Mouse (Mus musculus) heart, postnatal 0 days (tissue): Measurements from ENCODE around the gene Tfb1m. TPM values are rescaled to one million over a fixed set of nuclear protein-coding genes. Genes with fewer than 3 reads are reported as not detected.

Source experiments
- ATAC-seq: fragments of 200-750 bp; cut with Nextera tagmentation; 2 replicates; pipeline ENCODE4 v1.8.0; 2017; ENCODE audit warnings: low read depth, moderate number of reproducible peaks, moderate library complexity; ENCODE audit not compliant: insufficient read depth
- DNase-seq: peaks from one replicate; pipeline ENCODE4 v3.0.0-alpha.2; 2016; ENCODE audit warnings: low spot score
- H3K27ac ChIP-seq: fragments of 300-500 bp; sonication (generic); 2 replicates; pipeline ENCODE4 v1.5.1; 2014; ENCODE audit warnings: low read depth, mild to moderate bottlenecking
- H3K27me3 ChIP-seq: fragments of 300-500 bp; sonication (generic); 2 replicates; pipeline ENCODE4 v1.6.1; 2014; ENCODE audit warnings: low read length, mixed read lengths; ENCODE audit not compliant: control insufficient read depth, insufficient read depth
- H3K36me3 ChIP-seq: fragments of 300-500 bp; sonication (generic); replicated peaks from 2 replicates; pipeline ENCODE4 v1.6.1; 2014; ENCODE audit warnings: low read length, mixed read lengths; ENCODE audit not compliant: control insufficient read depth, insufficient read depth
- H3K4me1 ChIP-seq: fragments of 300-500 bp; sonication (generic); 2 replicates; pipeline ENCODE4 v1.6.1; 2014; ENCODE audit warnings: antibody characterized with exemption; ENCODE audit not compliant: control insufficient read depth, insufficient read depth
- H3K4me2 ChIP-seq: fragments of 300-500 bp; sonication (generic); 2 replicates; pipeline ENCODE4 v1.6.1; 2014; ENCODE audit warnings: low read depth, mild to moderate bottlenecking, low read length, moderate library complexity
- H3K4me3 ChIP-seq: fragments of 300-500 bp; sonication (generic); 2 replicates; pipeline ENCODE4 v1.5.1; 2014; ENCODE audit warnings: low read depth, low read length
- H3K9ac ChIP-seq: fragments of 300-500 bp; sonication (generic); replicated peaks from 2 replicates; pipeline ENCODE4 v1.6.1; 2014; ENCODE audit warnings: low read depth, low read length, mixed read lengths
- H3K9me3 ChIP-seq: fragments of 300-500 bp; sonication (generic); replicated peaks from 2 replicates; pipeline ENCODE4 v1.6.1; 2016; ENCODE audit warnings: low read length; ENCODE audit not compliant: control insufficient read depth
- CTCF ChIP-seq: IDR thresholded peaks from 2 replicates; pipeline ENCODE4 v1.5.1; 2016; ENCODE audit warnings: antibody characterized with exemption, control low read depth, low read depth
- EP300 ChIP-seq: IDR thresholded peaks from 2 replicates; pipeline ENCODE4 v1.6.1; 2016; ENCODE audit warnings: antibody characterized with exemption, low read depth
- WGBS: fragments of 180-500 bp; shearing (Covaris S2); extraction: QIAGEN DNeasy Blood & Tissue Kit; methylation state at CpG from one replicate; pipeline ENCODE4 v1.1.7; 2014; 5-methylcytosine and 5-hydroxymethylcytosine counted together
- polyA plus RNA-seq: library from polyadenylated mRNA; unstranded; fragments of >200 nt; fragmentation: Nextera tagmentation; extraction: Ambion mirVana; gene quantifications from 2 replicates; pipeline ENCODE4 v1.2.1, GENCODE M21; 2015
- total RNA-seq: library from RNA; depleted of rRNA; stranded (reverse); fragments of >200 nt; gene quantifications from 2 replicates; pipeline ENCODE4 v1.2.3, GENCODE M21; 2014; ENCODE audit warnings: low replicate concordance

The Tfb1m gene
- total and polyA plus RNA-seq, 2 experiments from 2014 or later: 3.5 to 9.4 TPM

DNA sequence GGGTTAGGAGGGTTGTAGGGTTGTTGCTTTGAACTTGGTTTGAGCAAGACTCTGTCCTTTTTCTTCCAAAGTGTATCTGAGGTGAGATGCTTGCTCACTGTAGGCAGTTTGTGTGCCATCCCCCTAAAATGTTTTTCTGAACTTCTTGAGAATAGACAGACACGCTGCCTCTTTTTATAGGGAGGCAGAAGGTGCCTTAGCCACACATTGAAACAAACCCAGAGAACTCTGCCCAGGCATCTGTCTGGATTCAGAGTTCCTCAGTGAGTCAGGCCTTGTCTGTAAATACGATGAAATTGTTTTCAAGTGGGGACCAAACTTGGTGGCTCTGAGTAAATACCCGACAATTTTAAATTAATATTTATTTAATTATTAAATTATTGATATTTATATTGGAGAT, 59.0 kb downstream of the Tfb1m start:
- DNase-seq (no peak), ATAC-seq (no peak)
- no peak overlapping the region for H3K4me3 ChIP-seq
- no peaks in the 10 kb centered on the region for H3K36me3 ChIP-seq
- no peaks in the 10 kb centered on the region for H3K4me1 ChIP-seq
- 86% methylated on average over 3 of the region's 3 CpGs for WGBS
- no peak overlapping the region for H3K27ac ChIP-seq
- H3K27me3 ChIP-seq: no peaks in the 10 kb centered on the region
- H3K9ac ChIP-seq: no peak overlapping the region
- no peak for TF ChIP-seq CTCF
- TF ChIP-seq EP300: no peak
- no peak overlapping the region for H3K4me2 ChIP-seq
- H3K9me3 ChIP-seq: no peaks in the 10 kb centered on the region

DNA sequence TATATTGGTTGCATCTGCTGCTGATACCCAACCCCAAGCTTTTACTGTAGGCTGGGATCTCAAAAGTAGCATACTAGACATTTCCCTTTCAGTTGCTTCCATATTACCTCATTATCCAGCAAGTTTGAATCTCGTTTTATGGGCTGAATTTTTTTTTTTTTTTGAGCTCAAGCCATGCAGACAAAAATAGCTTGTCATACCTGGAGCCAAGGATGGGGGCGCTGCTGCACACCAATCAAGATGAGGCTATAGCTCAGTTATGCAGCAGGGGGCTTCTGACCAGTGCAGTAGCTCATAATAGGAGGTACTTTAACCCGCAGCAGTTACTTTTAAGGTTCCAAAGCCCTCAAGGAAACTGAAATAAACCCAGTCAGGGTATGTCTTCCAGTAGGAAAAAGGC, 59.5 kb downstream of the Tfb1m start:
- Histone ChIP-seq H3K27ac (no peak overlapping the region), H3K4me1 (no peaks in the 10 kb centered on the region), H3K4me2 (no peak overlapping the region), H3K9ac (no peak overlapping the region), H3K27me3 (no peaks in the 10 kb centered on the region), H3K4me3 (no peak overlapping the region), H3K36me3 (no peaks in the 10 kb centered on the region), H3K9me3 (no peaks in the 10 kb centered on the region)
- no peak for ATAC-seq
- WGBS: 23% methylated on average over 3 of the region's 3 CpGs
- no peak for DNase-seq
- TF ChIP-seq EP300: no peak
- TF ChIP-seq CTCF: peak; percentile 43

DNA sequence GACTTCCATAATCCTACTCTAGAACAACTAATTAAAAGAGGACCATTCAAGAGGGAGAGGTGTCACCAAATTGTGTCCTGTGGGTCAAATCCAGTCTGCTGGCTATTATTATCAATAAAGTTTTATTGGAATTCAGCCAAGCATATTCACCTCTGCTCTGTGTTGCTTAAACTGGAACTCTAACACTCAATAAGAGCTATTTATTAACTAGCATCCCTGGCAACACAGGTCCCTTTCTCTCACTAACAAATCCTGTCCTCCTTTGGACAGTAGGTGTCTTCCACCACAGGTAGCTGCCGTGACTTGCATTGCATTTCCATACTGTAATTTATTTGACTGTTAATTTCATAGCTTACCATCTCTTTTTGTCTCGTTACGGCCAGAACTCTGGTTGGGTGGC, 61.5 kb downstream of the Tfb1m start:
- no peak for TF ChIP-seq EP300
- TF ChIP-seq CTCF: no peak
- Histone ChIP-seq H3K27me3 (no peaks in the 10 kb centered on the region), H3K4me3 (no peak overlapping the region), H3K27ac (no peak overlapping the region), H3K36me3 (no peaks in the 10 kb centered on the region), H3K4me2 (no peak overlapping the region), H3K4me1 (no peaks in the 10 kb centered on the region), H3K9me3 (no peaks in the 10 kb centered on the region), H3K9ac (no peak overlapping the region)
- ATAC-seq: no peak
- 91% methylated on average over 3 of the region's 3 CpGs for WGBS
- DNase-seq: no peak

DNA sequence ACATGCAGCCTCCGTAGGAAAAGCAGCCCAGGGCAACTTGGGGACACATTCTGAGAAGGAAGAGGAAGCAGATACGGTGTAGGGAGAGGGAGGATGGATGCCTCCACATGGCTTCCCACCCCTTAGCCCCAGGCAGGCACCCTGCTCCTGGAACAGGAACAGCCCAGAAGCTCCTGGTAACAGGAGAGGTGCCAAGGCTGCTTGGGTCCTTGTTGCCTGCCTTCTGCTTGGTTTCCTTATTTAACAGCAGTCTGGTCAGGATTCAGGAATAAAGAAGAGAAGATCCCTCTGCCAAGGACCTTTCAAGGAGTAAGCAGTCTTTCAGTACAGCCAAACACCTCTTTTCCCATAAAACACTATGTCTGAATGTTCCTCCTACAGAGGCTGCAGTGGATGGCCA, 62.0 kb downstream of the Tfb1m start:
- no peaks in the 10 kb centered on the region for H3K27me3 ChIP-seq
- H3K36me3 ChIP-seq: no peaks in the 10 kb centered on the region
- DNase-seq (no peak), ATAC-seq (no peak)
- no peak overlapping the region for H3K9ac ChIP-seq
- no peaks in the 10 kb centered on the region for H3K9me3 ChIP-seq
- H3K4me2 ChIP-seq: no peak overlapping the region
- TF ChIP-seq EP300 (no peak), CTCF (no peak)
- H3K4me3 ChIP-seq: no peak overlapping the region
- no peak overlapping the region for H3K27ac ChIP-seq
- 55% methylated on average over 2 of the region's 2 CpGs for WGBS
- H3K4me1 ChIP-seq: no peaks in the 10 kb centered on the region

DNA sequence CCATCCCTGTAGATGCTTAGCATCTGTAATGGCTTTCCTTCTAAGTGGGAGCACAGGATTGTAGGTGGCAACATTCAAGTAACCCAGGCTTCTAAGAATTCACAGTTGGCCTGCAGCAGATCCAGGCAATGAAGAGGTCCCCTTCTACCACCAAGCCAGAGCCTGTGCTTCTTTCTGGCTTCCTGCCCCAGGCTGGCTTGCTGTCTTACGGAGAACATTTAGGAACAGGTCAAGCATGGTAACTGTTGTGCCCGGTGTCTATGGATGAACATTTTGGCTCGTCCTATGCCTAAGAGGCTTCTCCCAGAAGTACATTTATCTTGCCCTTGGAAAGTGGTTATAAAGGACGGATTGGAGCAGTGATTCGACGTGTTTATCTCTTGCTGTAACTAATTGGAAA, 65.9 kb downstream of the Tfb1m start:
- Histone ChIP-seq H3K4me2 (no peak overlapping the region), H3K36me3 (no peaks in the 10 kb centered on the region), H3K9me3 (no peaks in the 10 kb centered on the region), H3K4me1 (no peaks in the 10 kb centered on the region), H3K27me3 (no peaks in the 10 kb centered on the region), H3K9ac (no peak overlapping the region), H3K4me3 (no peak overlapping the region), H3K27ac (no peak overlapping the region)
- WGBS: 68% methylated on average over 6 of the region's 6 CpGs
- TF ChIP-seq EP300 (no peak), CTCF (no peak)
- ATAC-seq: no peak
- no peak for DNase-seq

DNA sequence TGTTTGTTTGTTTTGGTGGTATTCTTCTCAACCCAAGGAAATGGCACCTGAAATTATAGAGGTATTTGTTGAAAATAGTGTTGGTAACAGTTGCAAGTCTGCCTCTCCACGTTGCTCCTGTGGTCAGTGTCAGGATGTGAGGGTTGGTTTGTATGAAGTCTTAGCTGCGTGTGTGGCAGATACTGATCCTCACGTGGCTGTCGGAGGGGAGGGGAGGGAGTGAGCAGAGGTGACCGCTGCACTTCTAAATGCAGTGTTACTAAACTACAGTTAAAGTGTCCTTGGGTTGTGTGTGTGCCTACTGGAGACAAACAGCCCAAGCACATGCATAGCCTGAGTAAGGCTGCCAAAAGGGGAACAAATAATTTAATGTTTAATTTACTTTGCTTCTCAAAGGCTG, 66.5 kb downstream of the Tfb1m start:
- WGBS: 62% methylated on average over 5 of the region's 5 CpGs
- no peak for ATAC-seq
- no peaks in the 10 kb centered on the region for H3K4me1 ChIP-seq
- no peaks in the 10 kb centered on the region for H3K27me3 ChIP-seq
- H3K9ac ChIP-seq: no peak overlapping the region
- H3K4me3 ChIP-seq: no peak overlapping the region
- TF ChIP-seq CTCF (no peak), EP300 (no peak)
- DNase-seq: no peak
- no peak overlapping the region for H3K4me2 ChIP-seq
- no peak overlapping the region for H3K27ac ChIP-seq
- no peaks in the 10 kb centered on the region for H3K9me3 ChIP-seq
- H3K36me3 ChIP-seq: no peaks in the 10 kb centered on the region
